Mouse (Mus musculus): Measurements from ENCODE around the gene 1700007K13Rik. TPM values are rescaled to one million over a fixed set of nuclear protein-coding genes. Genes with fewer than 3 reads are reported as not detected.
A peak's percentile ranks its signal among the peaks of the same experiment; 100 is the strongest.
"Not testable (repeated sequence)": the region's sequence is repeated elsewhere in the genome, so short reads cannot be mapped to it uniquely, and the experiment has no call there.

The 1700007K13Rik gene
- total RNA-seq, 2 experiments from 2014 or later = not detected

DNA sequence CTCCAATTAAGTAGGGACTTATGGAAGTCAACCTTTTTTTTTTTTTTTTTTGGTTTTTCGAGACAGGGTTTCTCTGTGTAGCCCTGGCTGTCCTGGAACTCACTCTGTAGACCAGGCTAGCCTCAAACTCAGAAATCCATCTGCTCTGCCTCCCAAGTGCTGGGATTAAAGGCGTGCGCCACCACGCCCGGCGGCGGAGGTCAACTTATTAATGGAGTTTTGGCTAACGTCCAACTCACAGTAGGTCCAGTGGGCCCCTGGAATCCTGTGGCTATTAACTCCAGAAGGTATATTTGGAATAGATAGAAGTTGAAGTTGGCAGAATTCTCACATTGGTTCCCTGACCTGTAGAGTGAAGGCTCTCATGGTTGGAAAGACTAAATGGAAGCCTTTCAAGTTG, 5.9 kb upstream of the 1700007K13Rik start:
- ATAC-seq (replicated peaks; ENCODE audit: low FRiP score, poor library complexity, severe bottlenecking) = not testable (repeated sequence)

DNA sequence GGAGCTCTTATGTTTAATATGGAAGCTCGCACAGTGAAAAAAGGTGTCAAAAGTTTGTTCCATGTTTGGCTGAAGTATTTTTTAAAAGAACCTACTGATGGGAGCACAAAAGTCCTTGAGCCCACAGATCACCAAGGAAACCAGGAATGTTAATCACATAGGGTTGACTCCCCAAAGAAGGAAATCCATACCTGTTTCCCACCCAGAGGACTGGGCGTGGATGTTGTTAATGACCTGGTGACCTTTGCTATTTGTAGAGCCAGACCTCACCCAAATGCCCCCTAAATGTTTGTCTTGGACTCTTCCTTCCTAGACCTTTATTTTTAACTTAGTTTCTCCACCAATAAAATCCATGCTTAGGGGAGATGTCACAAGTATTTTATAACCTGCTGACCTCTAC, 4.5 kb upstream of the 1700007K13Rik start:
- ATAC-seq (replicated peaks; ENCODE audit: low FRiP score, poor library complexity, severe bottlenecking) = no peak

DNA sequence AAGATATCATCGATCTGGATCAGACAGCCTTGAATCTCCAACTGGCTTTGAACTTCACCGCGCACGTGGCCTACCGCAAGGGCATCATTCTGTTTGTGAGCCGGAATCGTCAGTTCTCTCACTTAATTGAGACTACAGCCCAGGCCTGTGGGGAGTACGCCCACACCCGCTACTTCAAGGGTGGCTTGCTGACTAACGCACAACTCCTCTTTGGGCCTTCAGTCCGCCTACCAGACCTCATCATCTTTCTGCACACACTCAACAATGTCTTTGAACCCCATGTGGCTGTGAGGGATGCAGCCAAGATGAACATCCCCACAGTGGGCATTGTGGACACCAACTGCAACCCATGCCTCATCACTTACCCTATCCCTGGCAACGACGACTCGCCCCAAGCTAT, 3.3 kb upstream of the 1700007K13Rik start:
- ATAC-seq (replicated peaks; ENCODE audit: low FRiP score, poor library complexity, severe bottlenecking) = no peak

DNA sequence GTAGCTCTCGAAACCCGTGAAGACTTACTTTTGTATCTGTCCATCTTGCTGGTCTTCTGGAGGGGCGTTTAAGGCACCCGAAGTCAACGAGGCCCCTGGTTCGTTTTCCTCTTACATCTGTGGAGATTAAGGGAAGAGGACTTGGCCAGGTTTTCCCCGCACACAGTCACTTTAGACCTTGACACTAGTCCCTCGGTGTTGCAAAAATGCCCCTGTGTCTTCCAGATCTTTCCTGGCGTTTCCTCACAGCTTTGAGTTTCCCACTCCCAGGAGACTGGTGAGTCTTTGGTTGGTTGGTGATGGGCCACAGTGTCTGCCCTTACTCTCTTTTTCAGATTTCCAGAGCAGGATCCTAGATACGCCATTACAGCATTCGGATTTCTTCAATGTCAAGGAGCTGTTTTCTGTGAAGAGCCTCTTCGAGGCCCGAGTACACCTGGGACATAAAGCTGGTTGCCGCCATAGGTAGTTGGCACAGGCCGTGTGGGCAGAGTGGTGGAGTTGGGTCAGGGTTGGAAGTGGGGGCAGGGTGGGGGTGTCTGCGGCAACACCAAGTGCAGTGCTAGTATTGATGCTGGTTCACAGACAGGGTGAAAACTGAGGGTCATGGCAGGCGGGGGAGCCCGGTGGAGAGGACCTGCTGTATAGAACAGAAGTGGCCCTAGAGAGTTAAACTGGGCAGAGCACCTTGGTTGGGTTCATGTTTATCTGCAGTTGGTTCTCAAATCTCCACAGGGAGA, 2.5 kb upstream of the 1700007K13Rik start:
- ATAC-seq (replicated peaks; ENCODE audit: low FRiP score, poor library complexity, severe bottlenecking) = no peak

DNA sequence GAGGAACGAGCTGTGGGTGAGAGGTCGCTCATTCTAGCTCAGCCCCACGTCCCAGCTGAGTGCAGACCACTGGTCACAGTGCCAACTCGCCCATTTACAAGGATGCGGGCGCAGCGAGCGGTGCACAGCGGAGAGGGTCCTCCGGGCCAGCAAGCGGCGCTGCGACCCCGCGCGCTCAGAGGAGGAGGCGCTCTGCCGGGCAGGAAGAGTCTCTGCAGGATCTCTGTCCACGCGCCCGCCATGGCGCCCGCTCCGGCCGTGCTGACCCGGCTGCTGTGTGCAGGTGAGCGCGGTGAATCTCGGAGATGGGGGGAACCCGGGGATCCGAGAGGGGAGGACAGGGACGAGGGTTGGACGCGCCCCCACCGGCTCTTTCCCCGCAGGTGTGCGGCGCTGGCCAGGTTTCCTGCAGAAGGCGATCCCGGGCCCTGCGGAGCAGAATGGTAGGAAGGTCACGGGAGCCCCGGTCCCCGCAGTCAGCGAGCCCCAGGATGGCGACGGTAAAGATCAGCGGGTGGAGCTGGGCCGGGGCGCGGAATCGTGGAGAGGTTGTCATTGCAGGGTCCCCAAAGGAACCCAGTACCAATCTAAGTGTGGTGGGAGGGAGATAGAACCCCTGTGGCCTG, 1.8 kb upstream of the 1700007K13Rik start, which contains the start of gene Mrps2:
Mrps2 (plus strand) TSS at position 207 of the 626 bp plus-strand sequence.
- ATAC-seq (replicated peaks; ENCODE audit: low FRiP score, poor library complexity, severe bottlenecking) = peak; percentile 65

DNA sequence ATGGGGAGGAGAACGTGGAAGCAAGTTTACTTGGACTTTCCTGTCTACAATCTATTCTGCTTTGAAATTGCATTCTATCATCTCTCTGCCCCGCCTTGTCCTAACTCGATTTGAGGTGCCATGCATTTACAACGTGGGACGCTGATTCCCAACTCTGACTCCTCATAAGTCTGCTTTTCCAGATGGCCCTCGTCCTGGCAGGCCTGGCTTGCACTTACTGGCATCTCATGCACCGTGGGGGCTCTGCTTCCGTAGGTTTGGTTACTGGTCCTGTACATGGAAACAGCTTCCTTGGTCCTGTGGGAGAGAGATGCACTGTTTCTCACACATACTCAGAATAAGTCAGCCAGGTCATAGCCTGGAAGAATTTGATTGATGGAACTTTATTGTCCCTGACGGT, 1.2 kb downstream of the 1700007K13Rik start:
- no peak for ATAC-seq (replicated peaks; ENCODE audit: low FRiP score, poor library complexity, severe bottlenecking)

DNA sequence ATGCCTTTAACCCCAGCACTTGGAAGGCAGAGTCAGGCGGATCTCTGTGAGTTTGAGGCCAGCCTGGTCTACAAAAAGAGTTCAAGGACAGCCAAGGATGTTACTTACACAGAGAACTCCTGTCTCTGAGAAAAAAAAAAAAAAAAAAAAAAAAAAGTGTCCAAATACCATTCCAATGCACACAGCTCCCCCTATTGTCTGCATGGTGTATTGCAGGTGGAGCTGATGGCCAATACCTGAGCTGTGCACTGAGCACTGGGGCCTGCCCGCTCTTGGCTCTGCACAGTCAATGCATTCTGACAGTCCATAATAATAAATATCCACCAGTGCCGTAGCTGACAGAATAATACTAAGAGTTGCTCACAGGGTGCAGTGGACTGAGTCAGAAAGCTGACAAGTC, 2.2 kb downstream of the 1700007K13Rik start:
- ATAC-seq (replicated peaks; ENCODE audit: low FRiP score, poor library complexity, severe bottlenecking) = peak; percentile 56

DNA sequence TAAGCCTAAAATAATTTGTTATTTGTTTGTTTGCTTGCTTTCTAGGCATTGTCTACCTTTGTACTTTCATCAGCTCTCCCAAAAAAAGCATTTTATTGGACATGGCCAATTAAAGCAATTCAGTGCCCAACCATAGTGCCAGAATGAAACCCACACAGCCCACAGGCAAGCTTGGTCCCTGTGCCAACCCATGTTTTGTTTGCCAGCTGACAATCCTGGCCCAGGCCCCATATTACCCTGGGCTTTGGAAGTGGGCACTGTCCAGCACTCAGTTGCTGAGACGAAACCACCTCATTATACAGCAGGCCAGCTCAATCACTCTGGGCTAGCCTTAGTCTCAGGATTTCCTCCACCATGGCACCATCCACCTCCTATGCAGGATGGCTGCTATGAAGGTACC, 9.5 kb downstream of the 1700007K13Rik start:
- ATAC-seq (replicated peaks; ENCODE audit: low FRiP score, poor library complexity, severe bottlenecking) = peak; percentile 39; the same call in 1 of the 2 replicates

DNA sequence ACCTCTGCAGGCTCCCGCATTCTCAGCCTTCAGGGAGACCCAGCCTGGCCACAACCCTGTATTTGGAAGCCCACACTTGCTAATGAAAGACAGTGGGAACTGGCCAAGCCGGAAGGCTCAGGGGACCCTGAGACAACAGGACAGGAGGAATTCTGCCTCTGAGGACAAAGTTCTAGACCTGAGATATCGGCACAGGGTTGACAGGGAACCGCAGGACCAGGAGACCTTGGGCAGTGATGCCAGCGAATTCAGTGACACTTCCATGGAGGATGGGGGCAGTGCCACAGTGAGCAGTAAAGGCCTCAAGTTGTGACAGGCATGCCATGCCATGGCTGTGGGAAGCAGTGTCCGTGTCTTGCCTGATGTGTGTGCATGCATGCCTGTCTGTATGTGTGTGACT, 12.6 kb downstream of the 1700007K13Rik start:
- ATAC-seq (replicated peaks; ENCODE audit: low FRiP score, poor library complexity, severe bottlenecking) = no peak

DNA sequence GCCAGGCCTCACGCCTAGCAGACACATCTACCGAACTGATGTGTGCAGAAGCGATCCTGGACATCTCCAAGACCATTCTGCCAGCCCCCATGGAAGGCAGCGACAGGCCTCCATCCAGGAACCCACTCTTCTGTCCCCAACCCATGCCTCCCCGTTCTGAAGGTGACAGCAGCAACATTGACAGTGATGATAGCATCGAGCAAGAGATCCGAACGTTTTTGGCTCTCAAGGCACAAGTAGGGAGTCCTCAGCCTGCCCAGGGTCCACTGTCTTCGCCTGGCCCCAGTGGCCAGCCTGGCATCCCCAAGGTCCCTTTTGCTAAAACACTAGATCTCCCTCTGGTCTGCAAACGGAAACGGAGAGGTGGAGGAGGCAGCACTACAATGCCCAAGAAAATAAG, 14.5 kb downstream of the 1700007K13Rik start:
- no peak for ATAC-seq (replicated peaks; ENCODE audit: low FRiP score, poor library complexity, severe bottlenecking)

DNA sequence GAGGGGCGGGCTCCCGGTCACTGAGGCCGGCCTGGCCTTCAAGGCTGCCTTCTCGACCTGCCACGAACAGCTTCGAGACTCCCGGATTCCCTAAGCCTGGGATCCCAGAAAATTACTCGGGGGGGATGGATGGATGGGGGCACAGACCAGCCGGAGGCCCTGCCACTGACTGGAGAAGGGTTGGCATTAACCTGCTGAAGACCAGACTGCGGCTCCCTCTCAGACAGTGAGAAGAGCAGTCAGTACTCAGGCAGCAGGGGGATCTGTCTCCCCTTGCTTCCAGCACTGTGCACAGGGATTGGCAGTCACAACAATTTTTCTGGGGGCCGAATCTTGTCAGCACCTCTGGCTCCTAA, 18.8 kb downstream of the 1700007K13Rik start:
- no peak for ATAC-seq (replicated peaks; ENCODE audit: low FRiP score, poor library complexity, severe bottlenecking)

DNA sequence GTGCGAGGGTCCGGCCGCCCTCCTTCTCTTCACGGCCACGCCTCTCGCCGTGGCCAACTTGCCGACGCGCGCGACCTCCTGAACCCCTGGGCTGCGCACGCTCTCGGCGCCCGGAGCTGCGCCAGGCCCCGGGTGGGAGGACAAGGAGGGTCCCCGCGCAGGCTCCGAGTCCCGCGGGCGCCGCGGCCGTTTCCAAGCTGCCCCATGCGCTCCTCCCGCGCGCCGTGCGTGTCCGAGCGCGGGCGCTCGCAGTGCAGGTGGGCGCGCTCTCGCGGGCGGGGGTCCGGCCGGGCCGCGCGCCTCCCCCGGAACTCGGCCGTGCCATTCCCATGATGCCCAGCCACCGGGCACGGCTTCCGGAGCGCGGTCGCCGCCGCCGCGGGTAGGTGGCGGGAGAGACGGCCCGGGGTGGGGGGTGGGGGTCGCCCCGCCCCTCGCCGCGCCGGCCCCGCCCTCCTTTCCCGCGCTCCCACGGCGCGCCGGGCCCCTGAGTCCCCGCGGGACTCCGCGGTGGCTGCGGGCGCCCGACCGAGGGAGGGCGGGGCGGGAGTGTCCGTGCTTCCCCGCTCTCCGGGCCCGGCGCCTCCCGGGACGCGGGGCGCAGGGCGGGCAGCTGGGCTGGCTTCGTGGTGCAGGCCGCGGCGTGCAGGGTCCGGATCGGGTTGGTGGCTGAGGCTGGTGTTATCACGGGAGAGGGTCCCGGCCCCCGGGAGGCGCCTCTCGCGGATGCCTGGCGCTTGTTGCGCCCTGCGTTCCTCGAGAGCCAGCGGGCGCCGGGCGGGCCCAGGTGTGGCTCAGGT, 19.4 kb downstream of the 1700007K13Rik start, which contains the start of gene Ppp1r26:
Ppp1r26 (plus strand) TSS at position 286 of the 800 bp plus-strand sequence.
- ATAC-seq (replicated peaks; ENCODE audit: low FRiP score, poor library complexity, severe bottlenecking) = no peak

DNA sequence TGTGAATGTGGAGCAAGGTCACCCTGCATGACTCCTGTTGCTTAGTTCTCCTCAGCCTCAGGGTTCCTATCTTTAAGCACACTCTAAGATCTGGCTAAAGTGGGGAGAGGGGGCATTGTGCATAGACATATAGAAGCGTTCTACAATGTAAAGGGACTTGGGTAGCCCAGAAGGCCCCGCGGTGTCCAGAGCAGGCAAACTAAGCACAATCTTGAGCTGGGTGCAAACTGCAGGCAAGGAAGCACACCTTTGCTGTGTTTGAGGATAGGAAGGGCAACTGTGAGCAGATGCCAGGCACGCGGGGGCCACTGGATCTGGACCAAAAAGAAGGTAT, 20.0 kb downstream of the 1700007K13Rik start:
- ATAC-seq (replicated peaks; ENCODE audit: low FRiP score, poor library complexity, severe bottlenecking) = no peak

DNA sequence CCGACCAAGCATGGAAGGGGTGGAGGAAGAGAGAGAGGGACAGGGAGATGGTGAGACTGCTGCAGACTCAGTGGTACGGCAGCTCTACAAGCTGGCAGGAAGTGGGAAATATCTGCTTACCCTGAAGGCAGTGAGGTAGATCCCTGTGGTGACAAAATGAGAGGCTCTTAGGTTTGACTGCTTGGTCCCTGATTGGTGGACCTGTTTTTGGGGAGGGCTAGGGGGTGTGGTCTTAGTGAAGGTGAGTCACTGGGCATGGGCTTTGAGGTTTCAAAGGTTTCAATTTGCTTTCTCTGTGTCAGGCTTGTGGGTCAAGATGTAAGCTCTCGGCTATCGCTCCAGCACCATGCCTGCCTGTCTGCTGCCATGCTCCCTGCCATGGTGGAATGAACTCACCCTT, 21.1 kb downstream of the 1700007K13Rik start:
- ATAC-seq (replicated peaks; ENCODE audit: low FRiP score, poor library complexity, severe bottlenecking) = no peak

DNA sequence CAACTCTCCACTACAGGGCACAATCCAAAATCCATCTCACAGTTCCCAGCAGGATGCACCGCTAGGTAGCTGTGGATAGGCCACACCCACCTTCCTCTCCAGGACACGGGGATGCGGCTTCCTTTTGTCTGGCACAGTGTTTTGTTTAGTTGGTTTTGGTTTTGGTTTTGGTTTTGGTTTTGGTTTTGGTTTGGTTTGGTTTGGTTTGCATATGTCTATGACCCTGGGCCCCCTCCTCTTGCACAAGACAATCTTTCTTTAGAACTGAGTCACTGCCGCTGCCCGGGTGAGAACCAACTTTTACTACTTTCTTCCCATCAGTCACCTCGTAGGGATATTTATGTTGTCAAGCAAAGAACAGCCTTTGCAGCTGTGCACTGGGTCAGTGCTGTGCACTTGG, 25.3 kb downstream of the 1700007K13Rik start:
- no peak for ATAC-seq (replicated peaks; ENCODE audit: low FRiP score, poor library complexity, severe bottlenecking)

DNA sequence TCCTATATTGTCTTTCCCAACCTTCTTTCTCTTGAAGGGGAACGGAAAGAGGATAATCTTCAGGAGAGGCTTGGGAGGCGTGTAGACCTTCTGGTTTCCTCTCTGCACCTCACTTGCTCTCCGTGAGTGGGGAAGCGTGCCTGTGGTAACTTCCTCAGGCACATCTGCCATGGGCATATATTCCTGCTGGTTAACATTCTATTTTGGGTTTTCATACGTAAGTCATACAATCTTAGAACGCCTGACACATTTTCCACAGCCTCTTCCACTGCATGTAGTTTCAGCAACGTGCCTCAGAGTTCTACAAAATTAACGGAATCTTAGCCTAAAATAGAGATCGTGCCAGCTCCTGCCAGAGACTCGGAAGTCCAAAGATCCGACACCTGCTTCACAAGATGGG, 30.7 kb downstream of the 1700007K13Rik start:
- ATAC-seq (replicated peaks; ENCODE audit: low FRiP score, poor library complexity, severe bottlenecking) = no peak

DNA sequence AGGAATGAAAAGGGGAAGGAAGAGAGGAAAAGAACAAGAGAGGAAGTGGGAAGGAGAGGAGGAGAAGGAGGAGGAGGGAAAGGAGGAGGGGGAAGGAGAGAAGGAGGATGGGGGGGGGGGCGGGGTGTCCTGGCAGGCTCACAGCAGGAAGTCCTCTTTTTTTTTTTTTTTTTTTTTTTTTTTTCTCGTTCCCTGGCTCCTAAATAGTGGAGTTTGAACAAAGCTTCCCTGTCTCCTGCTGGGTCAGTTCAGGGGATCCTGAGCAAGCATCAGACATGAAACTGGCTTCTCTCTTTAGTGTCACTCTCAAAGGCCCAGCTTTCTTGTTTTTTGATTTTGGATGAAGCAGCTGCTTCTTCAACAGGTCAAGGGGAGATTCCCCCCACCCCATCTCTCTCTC, 32.6 kb downstream of the 1700007K13Rik start:
- no peak for ATAC-seq (replicated peaks; ENCODE audit: low FRiP score, poor library complexity, severe bottlenecking)

DNA sequence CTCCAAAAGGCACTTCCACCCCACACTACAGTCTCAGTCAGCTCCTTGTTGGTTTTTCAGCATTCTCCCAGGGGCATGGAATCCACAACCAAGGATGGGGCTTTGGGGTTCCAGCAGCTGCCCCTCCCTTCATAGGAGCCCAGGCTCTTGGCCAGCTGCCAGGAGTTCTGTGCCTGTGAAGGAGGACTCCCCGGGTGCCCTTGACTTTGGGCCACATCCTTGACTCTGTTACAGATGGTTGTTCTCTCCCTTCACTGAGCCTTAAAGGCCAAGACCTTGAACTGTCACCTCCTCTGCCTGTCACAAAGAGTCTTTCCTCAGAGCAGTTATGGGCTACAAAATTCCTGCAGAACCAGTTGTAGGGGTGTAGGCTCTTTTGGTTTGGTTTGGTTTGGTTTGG, 33.3 kb downstream of the 1700007K13Rik start:
- ATAC-seq (replicated peaks; ENCODE audit: low FRiP score, poor library complexity, severe bottlenecking) = no peak

DNA sequence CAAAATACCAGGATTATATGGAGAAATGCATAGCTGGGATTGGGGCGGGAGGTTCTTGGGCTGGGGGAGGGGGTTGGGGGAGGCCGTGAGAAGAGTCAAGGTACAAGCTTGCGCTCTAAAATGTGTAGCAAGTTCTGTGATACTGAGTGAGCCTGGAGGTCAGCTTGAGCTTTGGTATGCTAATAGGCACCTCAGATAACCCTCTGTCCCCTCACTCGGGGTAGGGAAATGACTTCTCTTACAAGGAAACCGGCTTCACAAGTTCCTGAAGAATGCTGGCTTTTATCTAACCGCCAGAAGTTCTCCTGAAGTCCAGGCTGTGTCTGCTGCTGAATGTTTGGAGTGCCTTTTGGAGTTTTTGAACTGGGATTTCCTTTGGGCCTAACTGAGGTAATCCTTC, 35.3 kb downstream of the 1700007K13Rik start:
- no peak for ATAC-seq (replicated peaks; ENCODE audit: low FRiP score, poor library complexity, severe bottlenecking)

DNA sequence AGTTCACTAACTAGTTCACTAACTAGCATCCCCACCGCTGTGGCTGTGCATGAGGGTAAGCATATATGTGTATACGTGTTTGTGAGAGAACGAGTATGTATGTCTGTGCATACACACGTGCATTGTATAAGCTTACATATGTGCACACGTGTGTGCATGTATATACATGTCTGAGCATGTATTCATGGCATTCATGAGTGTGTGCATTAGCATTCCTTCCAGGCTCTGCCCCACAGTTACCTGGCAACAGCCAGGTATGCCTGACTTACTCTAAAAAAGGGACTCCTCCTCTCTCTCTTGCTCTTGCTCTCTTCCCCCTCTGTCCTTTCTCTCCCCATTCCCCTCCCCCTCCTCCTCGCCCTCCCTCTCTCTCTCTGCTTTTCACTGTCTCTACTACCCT, 38.9 kb downstream of the 1700007K13Rik start:
- ATAC-seq (replicated peaks; ENCODE audit: low FRiP score, poor library complexity, severe bottlenecking) = no peak

DNA sequence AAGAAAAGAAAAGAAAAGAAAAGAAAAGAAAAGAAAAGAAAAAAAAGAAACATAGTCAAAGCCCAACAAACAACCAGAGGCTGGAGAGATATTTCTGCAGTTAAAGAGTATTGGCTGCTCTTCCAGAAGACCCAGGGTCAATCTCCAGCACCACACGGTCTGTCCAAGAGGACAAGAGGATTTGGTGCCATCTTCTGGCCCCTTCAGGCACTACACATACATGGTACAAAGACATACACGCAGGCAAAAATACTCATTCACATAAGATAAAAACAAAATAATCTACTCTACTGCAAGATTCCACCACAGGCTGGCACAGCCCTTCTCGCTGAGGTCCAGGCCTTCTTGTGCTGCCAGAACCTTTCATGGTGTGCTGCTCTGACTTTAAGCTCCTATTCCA, 43.0 kb downstream of the 1700007K13Rik start:
- ATAC-seq (replicated peaks; ENCODE audit: low FRiP score, poor library complexity, severe bottlenecking) = 0 out of 2 replicates have a peak, but pooled peaks have one; percentile 44
